Mouse (Mus musculus): ENCODE results near the gene Gm47283.

GRCm38 (mm10) chrY:90738431-90738680, 46.2 kb upstream of the Gm47283 start:
- no peak for TF ChIP-seq CTCF (conservative IDR thresholded peaks at IDR 0.05 in 1 of 2, IDR thresholded peaks at IDR 0.05 in 1 of 2; ENCODE audit: low read depth in 2 of 2, low read length in 2 of 2)
- no peak for TF ChIP-seq TBP (conservative IDR thresholded peaks at IDR 0.05; ENCODE audit: low read depth, low read length)
- TF ChIP-seq USF1 (IDR thresholded peaks at IDR 0.05; ENCODE audit: low read depth, low read length) = no peak
- no peak for TF ChIP-seq MAX (IDR thresholded peaks at IDR 0.05; ENCODE audit: low read length)
- no peak for TF ChIP-seq NELFE (IDR thresholded peaks at IDR 0.05; ENCODE audit: low read depth, low read length)
- no peak for TF ChIP-seq GABPA (IDR thresholded peaks at IDR 0.05; ENCODE audit: insufficient replicate concordance, low read depth, low read length)
